10 mouse cellular contexts compared by ENCODE assay signal in the genomic region with DNA sequence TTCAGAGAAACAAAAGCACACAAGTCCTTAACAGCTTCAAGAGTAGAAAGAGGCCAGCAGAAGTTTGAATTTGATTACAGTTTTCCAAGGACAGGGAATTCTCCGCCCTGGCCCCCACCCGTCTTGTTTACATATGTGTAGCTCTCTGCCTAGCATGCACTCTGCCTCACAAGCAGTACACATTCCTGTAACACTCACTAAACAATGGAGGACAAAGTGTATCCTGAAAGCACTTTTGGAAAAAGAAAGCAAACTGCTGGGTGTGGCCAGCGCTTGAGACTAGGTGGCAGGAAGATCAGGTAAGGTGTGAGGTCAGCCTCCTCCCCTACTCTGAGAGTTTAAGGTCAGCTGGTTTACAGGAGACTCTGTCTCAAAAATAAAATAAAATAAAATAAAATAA. TPM values are rescaled to one million over a fixed set of nuclear protein-coding genes. Genes with fewer than 3 reads are reported as not detected.
DNase-seq lines count a peak whose midpoint lies in the region; ATAC-seq and TF ChIP-seq lines count a peak whose summit lies in the region.
"Had no signal": no experiment of that assay in that cellular context is flagged by ENCODE, and none has a peak within 500 bp of the region (broad histone marks: within the 10 kb centered on the region; RNA-seq: fewer than 3 reads in every experiment).

No protein-coding gene starts in this region.

- no peaks in the 10 kb centered on the region for H3K36me3 ChIP-seq in lung, embryonic 14.5 days (ENCODE audit: insufficient read depth)
- peaks cover 7% of the 10 kb centered on the region; the same call in 1 of the 2 replicates for H3K36me3 ChIP-seq in heart, postnatal 0 days (replicated peaks; ENCODE audit: control insufficient read depth, insufficient read depth, low read length)

- TF ChIP-seq CTCF in gastrocnemius, adult 2 months (IDR thresholded peaks at IDR 0.05): no peak
- no peak for TF ChIP-seq CTCF in lung, embryonic 14.5 days (IDR thresholded peaks at IDR 0.05; ENCODE audit: low read depth)
- no peak for TF ChIP-seq CTCF in heart, postnatal 0 days (IDR thresholded peaks at IDR 0.05; ENCODE audit: low read depth)

- peaks cover 10% of the 10 kb centered on the region; the same call in 1 of the 2 replicates for H3K4me1 ChIP-seq in lung, embryonic 14.5 days (ENCODE audit: insufficient read depth)
- peaks cover 36% of the 10 kb centered on the region for H3K4me1 ChIP-seq in heart, postnatal 0 days (ENCODE audit: control insufficient read depth, insufficient read depth)

- DNase-seq in gastrocnemius, adult 2 months: no peak
- DNase-seq in gastrocnemius, postnatal 36 days: no peak
- peak; percentile 39 for DNase-seq in lung, embryonic 14.5 days
- no peak for DNase-seq in lung, postnatal 14 days
- no peak for DNase-seq in heart, postnatal 0 days (ENCODE audit: low spot score)
- peak; percentile 63 for DNase-seq in lung, postnatal 36 days
- DNase-seq in embryo, embryonic 10 days (ENCODE audit: low spot score): no peak
- no peak for DNase-seq in kidney, adult 9 months
- DNase-seq: right cerebral cortex, postnatal 14 days had no signal

- H3K27me3 ChIP-seq in lung, embryonic 14.5 days (ENCODE audit: insufficient read depth, low read length): no peaks in the 10 kb centered on the region
- no peaks in the 10 kb centered on the region for H3K27me3 ChIP-seq in heart, postnatal 0 days (ENCODE audit: control insufficient read depth, insufficient read depth, low read length)

- no peak overlapping the region for H3K4me3 ChIP-seq in gastrocnemius, adult 2 months
- H3K4me3 ChIP-seq in lung, embryonic 14.5 days (ENCODE audit: low read depth, low read length): no peak overlapping the region
- no peak overlapping the region for H3K4me3 ChIP-seq in heart, postnatal 0 days (ENCODE audit: low read depth, low read length)

- TF ChIP-seq EP300 in heart, postnatal 0 days (IDR thresholded peaks at IDR 0.05; ENCODE audit: low read depth): no peak

- 45% methylated on average over 3 of the region's 3 CpGs for WGBS in lung, embryonic 14.5 days
- 64% methylated on average over 3 of the region's 3 CpGs for WGBS in heart, postnatal 0 days

- intact Hi-C loops in gastrocnemius, adult 2 months (cut with DNase I): no loop called here
- intact Hi-C loops in gastrocnemius, postnatal 36 days (cut with DNase I): no loop called here

- no peaks in the 10 kb centered on the region for H3K9me3 ChIP-seq in lung, embryonic 14.5 days (ENCODE audit: low read depth, low read length)
- no peaks in the 10 kb centered on the region for H3K9me3 ChIP-seq in heart, postnatal 0 days (replicated peaks; ENCODE audit: control insufficient read depth, low read length)

- H3K27ac ChIP-seq in gastrocnemius, adult 2 months: peak overlapping the region; percentile 77
- H3K27ac ChIP-seq in lung, embryonic 14.5 days (ENCODE audit: low read depth): no peak overlapping the region
- H3K27ac ChIP-seq in heart, postnatal 0 days (ENCODE audit: low read depth): peak overlapping the region; percentile 52; the same call in 1 of the 2 replicates

- ATAC-seq in lung, embryonic 14.5 days (ENCODE audit: insufficient read depth): peak; percentile 35; the same call in 1 of the 2 replicates
- ATAC-seq in heart, postnatal 0 days (ENCODE audit: insufficient read depth, low read depth): no peak

- no peak overlapping the region for H3K9ac ChIP-seq in lung, embryonic 14.5 days
- 0 out of 2 replicates have a peak overlapping the region, but pooled peaks have one; percentile 35 for H3K9ac ChIP-seq in heart, postnatal 0 days (replicated peaks; ENCODE audit: low read depth, low read length)

- H3K4me2 ChIP-seq in lung, embryonic 14.5 days: no peak overlapping the region
- no peak overlapping the region for H3K4me2 ChIP-seq in heart, postnatal 0 days (ENCODE audit: low read depth, low read length)

RNA-seq across cellular contexts. Expression of a gene that starts 8.4 kb away (rescaled TPM):
- 10 to 100 TPM; 61.7 to 78.6 TPM for total RNA-seq in gastrocnemius, adult 2 months (2021)
- 10 to 100 TPM; 69.8 to 76.7 TPM for total RNA-seq in gastrocnemius, postnatal 36 days (2021)
- 9.5 and 10.7 TPM in 2 replicates for polyA plus RNA-seq in lung, embryonic 14.5 days (2014; fragmentation: Nextera tagmentation; extraction: Ambion mirVana)
- total RNA-seq in heart, postnatal 0 days (2014; rRNA removed; ENCODE audit: low replicate concordance): 121 and 148 TPM in 2 replicates
- 26.0 and 28.9 TPM in 2 replicates for polyA plus RNA-seq in heart, postnatal 0 days (2015; fragmentation: Nextera tagmentation; extraction: Ambion mirVana)

RNA-seq across cellular contexts. Expression of a gene that starts 56.6 kb away (rescaled TPM):
- not detected for total RNA-seq in gastrocnemius, adult 2 months (2021)
- not detected for total RNA-seq in gastrocnemius, postnatal 36 days (2021)
- polyA plus RNA-seq in lung, embryonic 14.5 days (2014; fragmentation: Nextera tagmentation; extraction: Ambion mirVana): 0.18 TPM in 1 of 2 replicates, not detected in the other
- not detected in 2 replicates for total RNA-seq in heart, postnatal 0 days (2014; rRNA removed; ENCODE audit: low replicate concordance)
- polyA plus RNA-seq in heart, postnatal 0 days (2015; fragmentation: Nextera tagmentation; extraction: Ambion mirVana): 0.51 TPM in 1 of 2 replicates, not detected in the other
- polyA plus RNA-seq: limb, embryonic 11.5 days had no signal

Comparison
In these comparisons a context has a peak if more than half of its experiments do, and no peak if none do; other contexts are left out.
1. DNase-seq: peak in lung, embryonic 14.5 days (single experiment) and lung, postnatal 36 days (single experiment); none in gastrocnemius, adult 2 months (single experiment), gastrocnemius, postnatal 36 days (0 of 2), lung, postnatal 14 days (single experiment), heart, postnatal 0 days (single experiment), embryo, embryonic 10 days (single experiment) and kidney, adult 9 months (single experiment).